Mouse (Mus musculus) liver, embryonic 16.5 days (tissue): Measurements from ENCODE around the gene Spo11. TPM values are rescaled to one million over a fixed set of nuclear protein-coding genes. Genes with fewer than 3 reads are reported as not detected.
A peak's percentile ranks its signal among the peaks of the same experiment; 100 is the strongest.

Experiments
- ATAC-seq: fragments of 200-750 bp; cut with Nextera tagmentation; 2 replicates; pipeline ENCODE4 v1.8.0; 2017; ENCODE audit warnings: low read depth, mild to moderate bottlenecking, moderate number of reproducible peaks, moderate library complexity
- H3K27ac ChIP-seq: fragments of 300-500 bp; sonication (generic); 2 replicates; pipeline ENCODE4 v1.5.1; 2014; ENCODE audit warnings: mild to moderate bottlenecking, low read length
- H3K27me3 ChIP-seq: fragments of 300-500 bp; sonication (generic); 2 replicates; pipeline ENCODE4 v1.6.1; 2014; ENCODE audit warnings: low read depth, low read length, mixed read lengths; ENCODE audit not compliant: control insufficient read depth, insufficient read depth
- H3K36me3 ChIP-seq: fragments of 300-500 bp; sonication (generic); 2 replicates; pipeline ENCODE4 v1.6.1; 2014; ENCODE audit warnings: mild to moderate bottlenecking; ENCODE audit not compliant: control insufficient read depth, insufficient read depth
- H3K4me1 ChIP-seq: fragments of 300-500 bp; sonication (generic); 2 replicates; pipeline ENCODE4 v1.6.1; 2014; ENCODE audit warnings: low read depth, low read length, mixed read lengths; ENCODE audit not compliant: control insufficient read depth
- H3K4me2 ChIP-seq: fragments of 300-500 bp; sonication (generic); 2 replicates; pipeline ENCODE4 v1.6.1; 2014; ENCODE audit warnings: low read depth, low read length, mixed read lengths
- H3K4me3 ChIP-seq: fragments of 300-500 bp; sonication (generic); 2 replicates; pipeline ENCODE4 v1.5.1; 2014; ENCODE audit warnings: low read depth, mild to moderate bottlenecking, low read length
- H3K9ac ChIP-seq: fragments of 300-500 bp; sonication (generic); 2 replicates; pipeline ENCODE4 v1.6.1; 2014; ENCODE audit warnings: low read depth, low read length
- H3K9me3 ChIP-seq: fragments of 300-500 bp; sonication (generic); replicated peaks from 2 replicates; pipeline ENCODE4 v1.6.1; 2016; ENCODE audit warnings: low read length; ENCODE audit not compliant: control insufficient read depth
- WGBS: fragments of 180-500 bp; shearing (Covaris S2); extraction: QIAGEN DNeasy Blood & Tissue Kit; methylation state at CpG from one replicate; pipeline ENCODE4 v1.1.7; 2014; ENCODE audit not compliant: insufficient replicate concordance; 5-methylcytosine and 5-hydroxymethylcytosine counted together
- polyA plus RNA-seq: library from polyadenylated mRNA; unstranded; fragments of >200 nt; fragmentation: Nextera tagmentation; extraction: Ambion mirVana; gene quantifications from 2 replicates; pipeline ENCODE4 v1.2.1, GENCODE M21; 2015

The Spo11 gene
- polyA plus RNA-seq, 1 experiment from 2014 or later = not detected

GRCm38 (mm10) chr2:172996207-172996606, 18.7 kb downstream of the Spo11 start:
- no peak overlapping the region for H3K27ac ChIP-seq
- no peaks in the 10 kb centered on the region for H3K9me3 ChIP-seq
- ATAC-seq = no peak
- no peaks in the 10 kb centered on the region for H3K36me3 ChIP-seq
- no peaks in the 10 kb centered on the region; the same call in 1 of the 2 replicates for H3K27me3 ChIP-seq
- H3K4me1 ChIP-seq = peaks cover 9% of the 10 kb centered on the region
- no peak overlapping the region for H3K4me2 ChIP-seq
- WGBS = 8% methylated on average over 4 of the region's 4 CpGs
- H3K9ac ChIP-seq = no peak overlapping the region
- H3K4me3 ChIP-seq = no peak overlapping the region

- Histone ChIP-seq H3K4me1 (peaks cover 18% of the 10 kb centered on the region), H3K27ac (no peak overlapping the region), H3K36me3 (peaks cover 3% of the 10 kb centered on the region), H3K27me3 (no peaks in the 10 kb centered on the region; the same call in 1 of the 2 replicates), H3K9me3 (no peaks in the 10 kb centered on the region), H3K4me3 (no peak overlapping the region), H3K9ac (no peak overlapping the region), H3K4me2 (no peak overlapping the region)
- WGBS = 56% methylated on average over 11 of the region's 11 CpGs
- ATAC-seq = no peak
Observed at GRCm38 (mm10) chr2:172997748-172998147, 20.2 kb downstream of the Spo11 start.

DNA sequence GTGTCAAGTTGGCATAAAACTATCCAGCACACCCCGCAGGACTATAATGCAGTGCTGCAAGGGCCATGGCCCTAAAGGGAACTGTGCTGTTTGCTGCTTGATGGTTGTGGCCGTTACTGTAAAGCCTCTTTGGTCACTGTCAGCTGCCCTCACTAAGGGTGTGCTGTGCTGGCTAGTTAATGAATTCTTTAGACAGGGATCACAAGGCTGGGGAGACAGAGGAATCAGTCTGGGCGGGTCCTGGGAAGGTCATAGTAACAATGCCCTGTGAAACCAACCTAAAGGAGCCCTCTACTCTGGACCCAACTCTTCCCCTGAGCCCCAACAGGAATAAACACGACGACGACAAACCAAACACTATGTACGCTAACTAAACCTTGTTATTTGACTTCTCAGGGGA, 21.0 kb downstream of the Spo11 start:
- peaks cover 9% of the 10 kb centered on the region for H3K36me3 ChIP-seq
- no peak overlapping the region for H3K4me2 ChIP-seq
- no peak overlapping the region for H3K4me3 ChIP-seq
- H3K27me3 ChIP-seq = no peaks in the 10 kb centered on the region; the same call in 1 of the 2 replicates
- H3K4me1 ChIP-seq = peaks cover 18% of the 10 kb centered on the region
- H3K27ac ChIP-seq = no peak overlapping the region
- H3K9me3 ChIP-seq = no peaks in the 10 kb centered on the region
- WGBS = 55% methylated on average over 7 of the region's 7 CpGs
- no peak for ATAC-seq
- H3K9ac ChIP-seq = no peak overlapping the region

DNA sequence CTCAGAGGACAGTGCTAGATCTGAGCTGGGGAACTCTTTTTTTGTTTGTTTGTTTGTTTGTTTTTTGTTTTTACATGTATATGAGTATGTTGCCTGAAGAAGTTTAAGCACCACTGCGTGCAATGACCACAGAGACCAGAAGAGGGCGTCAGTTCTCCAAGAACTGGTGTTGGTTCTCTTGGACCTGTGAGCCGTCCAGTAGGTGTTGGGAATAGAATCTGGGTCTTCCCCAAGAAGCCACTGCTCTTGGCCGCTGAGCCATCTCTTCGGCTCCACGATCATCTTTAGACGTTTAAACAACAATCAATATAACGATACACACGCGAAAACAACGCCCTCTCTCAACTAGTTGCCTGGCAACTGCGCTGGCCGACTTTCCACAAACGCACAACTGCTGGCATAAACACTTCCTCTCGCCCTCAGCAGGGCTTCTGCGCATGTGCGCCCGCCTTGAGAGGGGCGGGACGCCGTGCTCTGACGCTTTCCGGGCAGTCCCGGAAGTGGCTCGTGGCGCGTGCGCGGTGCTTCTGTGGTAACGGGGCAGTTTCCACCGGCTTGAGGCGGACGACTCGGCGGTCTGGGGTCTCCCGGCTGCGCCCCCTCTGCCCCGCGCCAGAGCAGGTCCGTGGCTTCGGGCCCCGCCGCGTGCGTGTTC, 22.3 kb downstream of the Spo11 start, which contains the start of gene Rae1:
Gene Rae1 (plus strand): TSS at position 488 of the 655 bp plus-strand sequence.
- Histone ChIP-seq H3K4me3 (peak within 1 kb of the TSS; percentile 95), H3K27ac (peak within 1 kb of the TSS; percentile 99), H3K4me2 (peak within 1 kb of the TSS; percentile 77), H3K27me3 (no peaks in the 10 kb centered on the region; the same call in 1 of the 2 replicates), H3K4me1 (peaks cover 18% of the 10 kb centered on the region), H3K36me3 (peaks cover 22% of the 10 kb centered on the region), H3K9me3 (no peaks in the 10 kb centered on the region), H3K9ac (peak within 1 kb of the TSS; percentile 93)
- under 1% methylated on average over 45 of the region's 45 CpGs for WGBS
- ATAC-seq = peak; percentile 94

DNA sequence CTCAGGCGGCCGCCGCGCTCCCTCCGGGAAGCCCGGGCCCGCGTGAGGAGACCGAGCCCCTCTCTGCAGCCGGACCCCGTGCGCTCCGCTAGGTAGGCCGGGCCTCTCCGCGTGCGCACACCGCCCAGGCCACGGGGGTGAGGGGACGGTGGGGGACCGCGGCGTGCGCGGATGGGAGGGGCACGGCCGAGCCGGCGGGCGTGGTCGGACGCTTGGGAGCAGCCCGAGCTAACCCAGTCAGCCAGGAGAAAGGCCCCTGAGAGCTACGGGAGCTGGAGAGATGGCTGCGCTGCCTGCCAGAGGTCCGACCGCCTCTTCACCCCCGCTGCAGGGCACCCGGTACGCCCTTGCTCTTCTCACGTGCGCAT, 22.8 kb downstream of the Spo11 start:
- ATAC-seq = peak; percentile 94
- H3K9me3 ChIP-seq = no peaks in the 10 kb centered on the region
- peak overlapping the region; percentile 99 for H3K27ac ChIP-seq
- H3K4me3 ChIP-seq = peak overlapping the region; percentile 95
- H3K9ac ChIP-seq = peak overlapping the region; percentile 93
- no peaks in the 10 kb centered on the region; the same call in 1 of the 2 replicates for H3K27me3 ChIP-seq
- WGBS = under 1% methylated on average over 42 of the region's 42 CpGs
- H3K4me2 ChIP-seq = peak overlapping the region; percentile 77
- H3K36me3 ChIP-seq = peaks cover 26% of the 10 kb centered on the region
- H3K4me1 ChIP-seq = peaks cover 18% of the 10 kb centered on the region

DNA sequence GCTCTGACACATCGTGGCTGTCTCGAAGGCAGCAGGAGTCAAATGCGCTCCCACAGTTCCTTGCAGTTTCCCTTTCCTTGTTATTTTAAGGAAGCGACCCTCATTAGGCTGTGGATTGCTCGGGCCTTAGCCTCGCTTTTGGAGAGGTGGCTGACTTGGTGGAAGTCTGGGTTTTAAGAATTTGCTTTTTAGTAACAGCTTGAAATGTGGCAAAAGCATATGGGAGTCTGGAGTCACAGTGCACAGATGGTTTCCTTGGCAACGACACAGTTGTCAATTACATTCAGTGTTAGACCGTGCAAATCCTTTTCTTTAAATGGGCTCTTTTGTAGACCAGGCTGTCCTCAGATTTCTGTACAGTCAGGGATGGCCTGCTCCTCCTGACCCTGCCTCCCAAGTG, 23.4 kb downstream of the Spo11 start:
- ATAC-seq = no peak
- 12% methylated on average over 8 of the region's 8 CpGs for WGBS
- Histone ChIP-seq H3K4me2 (peak overlapping the region; percentile 77), H3K27ac (peak overlapping the region; percentile 99), H3K9ac (peak overlapping the region; percentile 93), H3K27me3 (no peaks in the 10 kb centered on the region; the same call in 1 of the 2 replicates), H3K4me3 (peak overlapping the region; percentile 95), H3K36me3 (peaks cover 29% of the 10 kb centered on the region), H3K4me1 (peaks cover 18% of the 10 kb centered on the region), H3K9me3 (no peaks in the 10 kb centered on the region)

DNA sequence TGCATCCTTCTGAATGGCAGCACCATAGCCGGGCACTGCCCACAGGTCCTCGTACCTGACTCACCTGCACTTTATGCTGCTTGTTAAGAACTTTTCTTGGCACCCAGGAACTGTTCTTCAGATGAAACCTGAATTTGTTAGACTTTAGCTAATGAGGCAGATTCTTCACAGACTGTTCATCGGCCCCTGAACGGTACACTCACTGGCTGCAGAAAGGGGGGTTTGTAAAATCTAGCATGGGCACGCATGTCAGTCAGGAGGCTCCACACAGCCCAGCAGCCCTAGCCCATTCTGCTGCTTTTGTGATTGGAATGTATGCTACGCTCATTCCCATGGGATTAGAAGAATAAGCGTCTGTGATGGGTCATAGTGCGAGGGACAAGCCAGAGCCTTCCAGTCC, 26.2 kb downstream of the Spo11 start:
- 93% methylated on average over 8 of the region's 8 CpGs for WGBS
- Histone ChIP-seq H3K9ac (no peak overlapping the region), H3K4me2 (no peak overlapping the region), H3K36me3 (peaks cover 54% of the 10 kb centered on the region), H3K9me3 (no peaks in the 10 kb centered on the region), H3K27me3 (no peaks in the 10 kb centered on the region), H3K4me1 (peaks cover 18% of the 10 kb centered on the region), H3K27ac (no peak overlapping the region), H3K4me3 (no peak overlapping the region)
- ATAC-seq = no peak

- Histone ChIP-seq H3K4me1 (no peaks in the 10 kb centered on the region), H3K9me3 (no peaks in the 10 kb centered on the region), H3K36me3 (peaks cover 92% of the 10 kb centered on the region), H3K9ac (no peak overlapping the region), H3K27me3 (no peaks in the 10 kb centered on the region), H3K27ac (no peak overlapping the region), H3K4me3 (no peak overlapping the region), H3K4me2 (no peak overlapping the region)
- ATAC-seq = no peak
- 70% methylated on average over 3 of the region's 3 CpGs for WGBS
Observed at GRCm38 (mm10) chr2:173010220-173010717, 32.8 kb downstream of the Spo11 start.

- ATAC-seq = no peak
- Histone ChIP-seq H3K4me1 (no peaks in the 10 kb centered on the region), H3K9ac (no peak overlapping the region), H3K9me3 (no peaks in the 10 kb centered on the region), H3K36me3 (peaks cover 90% of the 10 kb centered on the region), H3K4me2 (no peak overlapping the region), H3K4me3 (no peak overlapping the region), H3K27ac (no peak overlapping the region), H3K27me3 (no peaks in the 10 kb centered on the region)
- WGBS = 91% methylated on average over 8 of the region's 8 CpGs
Observed at GRCm38 (mm10) chr2:173011440-173011839, 33.9 kb downstream of the Spo11 start.
